Mouse (Mus musculus) testis, adult 2 months (tissue): ENCODE measurements around the gene Gm826.

Source experiments
- CTCF ChIP-seq: fragments of 200-500 bp; IDR thresholded peaks from 2 replicates; pipeline ENCODE4 v1.5.1; 2012; ENCODE audit warnings: low read depth, mild to moderate bottlenecking, inconsistent platforms, low read length, moderate library complexity; ENCODE audit not compliant: control insufficient read depth, insufficient read depth, insufficient replicate concordance
- POLR2A ChIP-seq: fragments of 200-500 bp; IDR thresholded peaks from 2 replicates; pipeline ENCODE4 v1.6.1; 2012; ENCODE audit warnings: low read depth, mild to moderate bottlenecking, inconsistent platforms, low read length, moderate library complexity; ENCODE audit not compliant: control insufficient read depth

DNA sequence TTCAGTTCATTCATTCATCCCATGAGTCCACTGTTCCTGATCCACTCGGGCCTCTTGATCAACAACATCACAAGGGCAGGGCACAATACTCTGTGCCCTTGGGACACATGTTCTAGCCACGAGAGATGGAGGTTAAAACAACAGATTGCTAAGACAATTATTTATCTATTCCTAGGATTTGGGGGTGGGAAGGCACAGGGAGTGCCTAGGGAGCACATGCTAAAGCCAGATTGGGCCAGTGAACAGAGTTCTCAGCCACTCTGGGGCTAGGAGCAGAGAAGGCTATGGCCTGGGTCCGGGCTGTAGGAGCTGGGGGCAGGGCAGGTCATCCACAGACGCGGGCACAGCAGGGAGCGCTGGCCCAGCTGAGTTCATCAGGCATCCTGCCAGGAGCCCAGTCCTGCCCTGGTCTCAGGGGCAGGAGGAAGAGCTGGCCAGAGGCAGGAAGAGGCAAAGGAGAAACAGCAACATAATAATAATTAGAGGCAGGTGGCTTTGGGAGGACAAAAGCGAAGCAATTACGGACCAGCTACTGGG is 17.1 kb upstream of the Gm826 start:
- TF ChIP-seq CTCF: no peak
- no peak for TF ChIP-seq POLR2A
